Mouse (Mus musculus) spleen, adult 2 months (tissue): ENCODE results near the gene Tstd1. TPM values are rescaled to one million over a fixed set of nuclear protein-coding genes. Genes with fewer than 3 reads are reported as not detected.
A peak's percentile ranks its signal among the peaks of the same experiment; 100 is the strongest.

Source experiments
- DNase-seq, 2 experiments: peaks; one replicate each; pipeline versions ENCODE4 v3.0.0 to v3.0.0-alpha.2; 2012 to 2021; ENCODE audit warnings: low spot score in 2 of 2, low read depth in 1 of 2
- H3K27ac ChIP-seq: fragments of 200-500 bp; 2 replicates; pipeline ENCODE4 v1.5.1; 2012; ENCODE audit warnings: low read length, inconsistent platforms; ENCODE audit not compliant: insufficient read depth
- H3K27me3 ChIP-seq: fragments of 200-500 bp; 2 replicates; pipeline ENCODE4 v1.6.1; 2012; ENCODE audit warnings: mild to moderate bottlenecking, moderate library complexity, low read length, inconsistent platforms; ENCODE audit not compliant: control insufficient read depth, insufficient read depth
- H3K36me3 ChIP-seq: fragments of 200-500 bp; 2 replicates; pipeline ENCODE4 v1.6.1; 2012; ENCODE audit warnings: mild to moderate bottlenecking, low read length, inconsistent platforms; ENCODE audit not compliant: control insufficient read depth, insufficient read depth
- H3K4me1 ChIP-seq: fragments of 200-500 bp; 2 replicates; pipeline ENCODE4 v1.6.1; 2011; ENCODE audit warnings: inconsistent platforms; ENCODE audit not compliant: control insufficient read depth, insufficient read depth, insufficient read length
- H3K4me3 ChIP-seq: fragments of 200-500 bp; 2 replicates; pipeline ENCODE4 v1.5.1; 2011; ENCODE audit warnings: mild to moderate bottlenecking, inconsistent platforms; ENCODE audit not compliant: insufficient read depth, insufficient read length; ENCODE audit errors: extremely low read depth
- CTCF ChIP-seq: fragments of 200-500 bp; IDR thresholded peaks from 2 replicates; pipeline ENCODE4 v1.5.1; 2011; ENCODE audit warnings: mild to moderate bottlenecking, inconsistent platforms; ENCODE audit not compliant: insufficient read depth, insufficient read length, insufficient replicate concordance; ENCODE audit errors: extremely low read depth
- POLR2A ChIP-seq: fragments of 200-500 bp; IDR thresholded peaks from 2 replicates; pipeline ENCODE4 v1.6.1; 2011; ENCODE audit warnings: low read depth, low read length, inconsistent platforms
- WGBS: fragments of 180-500 bp; shearing (Covaris S2); methylation state at CpG from one replicate; pipeline ENCODE4 v1.1.7; 2018; 5-methylcytosine and 5-hydroxymethylcytosine counted together
- polyA plus RNA-seq: library from polyadenylated mRNA; depleted of rRNA; stranded (reverse); fragments of >200 nt; gene quantifications from 2 replicates; pipeline ENCODE4 v1.2.3, GENCODE M21; 2012; rRNA removed

The Tstd1 gene
- polyA plus RNA-seq, 1 experiment: 3.1 TPM

DNA sequence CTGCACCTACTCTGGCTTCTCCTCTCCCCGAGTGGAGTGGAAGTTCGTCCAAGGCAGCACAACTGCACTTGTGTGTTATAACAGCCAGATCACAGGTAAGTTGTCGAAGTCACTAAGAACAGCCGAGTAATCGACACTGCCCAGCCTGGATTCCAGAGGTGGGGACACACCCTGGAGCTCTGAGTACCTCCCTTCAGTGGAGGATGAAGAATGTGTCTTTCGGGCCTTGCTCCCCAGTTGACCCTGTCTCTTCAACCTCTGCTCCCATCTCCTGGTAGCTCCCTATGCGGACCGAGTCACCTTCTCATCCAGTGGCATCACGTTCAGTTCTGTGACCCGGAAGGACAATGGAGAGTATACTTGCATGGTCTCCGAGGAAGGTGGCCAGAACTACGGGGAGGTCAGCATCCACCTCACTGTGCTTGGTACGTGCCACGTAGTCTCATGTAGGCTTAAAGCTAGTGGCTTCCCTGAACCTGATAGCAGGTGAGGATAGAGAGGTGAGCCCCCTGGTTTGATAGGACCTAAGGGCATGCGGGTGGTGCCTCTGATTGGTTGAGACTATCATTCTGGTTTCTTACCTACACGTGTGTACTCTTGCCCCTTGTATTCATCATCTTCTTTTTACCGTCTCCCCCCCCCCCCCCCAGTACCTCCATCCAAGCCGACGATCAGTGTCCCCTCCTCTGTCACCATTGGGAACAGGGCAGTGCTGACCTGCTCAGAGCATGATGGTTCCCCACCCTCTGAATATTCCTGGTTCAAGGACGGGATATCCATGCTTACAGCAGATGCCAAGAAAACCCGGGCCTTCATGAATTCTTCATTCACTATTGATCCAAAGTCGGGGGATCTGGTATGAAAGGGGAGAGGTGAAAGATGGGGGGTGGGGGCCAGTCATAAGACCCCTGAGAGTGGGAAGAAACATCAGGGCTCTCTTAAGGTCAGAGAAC lies 42.2 kb downstream of the Tstd1 start:
- H3K4me1 ChIP-seq: no peaks in the 10 kb centered on the region; the same call in 1 of the 2 replicates
- no peak for DNase-seq
- H3K27me3 ChIP-seq: no peaks in the 10 kb centered on the region
- H3K4me3 ChIP-seq: no peak overlapping the region
- no peak overlapping the region for H3K27ac ChIP-seq
- TF ChIP-seq CTCF (no peak), POLR2A (no peak)
- WGBS: 91% methylated on average over 22 of the region's 22 CpGs
- H3K36me3 ChIP-seq: no peaks in the 10 kb centered on the region

DNA sequence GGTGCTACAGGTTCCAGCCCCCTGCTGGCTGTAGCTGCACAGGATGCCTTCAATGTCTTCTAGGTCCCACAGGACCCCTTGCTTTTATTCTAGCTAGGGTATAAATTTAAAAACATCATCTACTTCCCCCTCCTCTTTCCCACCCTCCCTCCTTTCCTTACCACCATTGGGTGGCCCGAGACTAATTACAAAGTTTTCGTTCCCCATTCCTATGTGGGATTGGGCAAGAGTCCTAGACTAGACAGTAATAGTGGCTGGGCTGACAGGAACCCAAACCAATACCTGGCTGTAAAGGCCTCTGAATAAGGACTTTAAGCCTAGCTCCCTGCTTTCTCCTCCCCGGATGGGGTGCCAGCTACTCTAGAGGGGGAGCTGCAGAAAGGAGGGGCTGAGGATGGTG lies 44.5 kb downstream of the Tstd1 start:
- TF ChIP-seq POLR2A (no peak), CTCF (no peak)
- no peak for DNase-seq
- H3K36me3 ChIP-seq: no peaks in the 10 kb centered on the region

DNA sequence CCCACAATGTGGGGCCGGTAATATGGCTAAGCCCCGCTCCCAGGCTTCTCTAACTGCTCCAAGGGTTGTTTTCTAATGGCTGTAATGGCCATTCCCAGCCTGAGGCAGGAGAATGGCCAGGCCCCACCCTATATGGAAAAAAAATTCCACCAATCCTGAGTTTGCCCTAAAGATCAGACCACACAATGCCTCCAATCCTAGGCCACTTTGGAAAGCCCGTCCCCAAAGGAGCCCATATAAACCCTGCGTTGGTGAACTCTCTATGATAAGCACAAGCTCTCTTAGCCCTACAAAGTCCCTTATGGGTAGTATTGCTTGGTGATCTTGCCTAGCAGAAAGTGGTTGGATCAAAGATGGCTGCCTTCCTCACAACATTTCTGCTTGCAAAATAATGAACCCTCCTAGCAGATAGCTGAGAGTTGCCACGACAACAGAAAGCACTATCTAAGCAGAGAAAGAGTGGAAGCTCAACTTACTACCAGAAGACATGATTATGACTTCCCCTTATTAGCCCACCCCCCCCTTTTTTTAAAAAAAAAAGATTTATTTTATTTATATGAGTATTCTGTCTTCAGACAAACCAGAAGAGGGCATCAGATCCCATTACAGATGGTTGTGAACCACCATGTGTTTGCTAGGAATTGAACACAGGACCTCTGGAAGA lies 47.2 kb downstream of the Tstd1 start:
- no peak overlapping the region for H3K4me3 ChIP-seq
- H3K36me3 ChIP-seq: no peaks in the 10 kb centered on the region
- no peak for TF ChIP-seq POLR2A
- no peak for TF ChIP-seq CTCF
- no peaks in the 10 kb centered on the region; the same call in 1 of the 2 replicates for H3K4me1 ChIP-seq
- DNase-seq: no peak
- WGBS: 86% methylated on average over 5 of the region's 5 CpGs
- H3K27ac ChIP-seq: peak overlapping the region; percentile 34; the same call in 1 of the 2 replicates
- H3K27me3 ChIP-seq: no peaks in the 10 kb centered on the region

More for the DNA sequence above, 44.5 kb downstream of the Tstd1 start:
- 85% methylated on average over 3 of the region's 3 CpGs for WGBS
- H3K27ac ChIP-seq: no peak overlapping the region
- H3K4me1 ChIP-seq: no peaks in the 10 kb centered on the region; the same call in 1 of the 2 replicates
- no peaks in the 10 kb centered on the region for H3K27me3 ChIP-seq
- no peak overlapping the region for H3K4me3 ChIP-seq

DNA sequence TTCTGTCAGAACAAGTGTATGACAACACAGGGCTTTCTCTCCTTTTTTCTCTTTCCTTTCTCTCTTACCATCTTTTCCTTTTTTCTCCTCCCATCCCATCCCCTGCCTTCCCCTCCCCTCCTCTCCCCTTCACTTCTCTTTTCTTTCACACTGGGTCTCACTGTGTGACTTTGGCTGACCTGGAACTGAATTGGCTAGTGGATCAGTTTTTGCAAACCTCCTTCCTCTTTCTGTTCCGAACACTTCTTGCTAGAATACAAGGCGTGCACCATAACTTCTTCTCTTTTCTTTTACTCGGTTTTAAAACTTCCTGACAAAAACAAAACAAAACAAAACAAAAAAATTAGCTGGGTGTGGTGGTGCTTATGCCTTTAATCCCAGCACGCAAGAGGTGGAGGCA lies 47.9 kb downstream of the Tstd1 start:
- TF ChIP-seq CTCF (no peak), POLR2A (no peak)
- Histone ChIP-seq H3K27me3 (no peaks in the 10 kb centered on the region), H3K4me3 (peak overlapping the region; percentile 31; the same call in 1 of the 2 replicates), H3K27ac (peak overlapping the region; percentile 52), H3K36me3 (no peaks in the 10 kb centered on the region), H3K4me1 (no peaks in the 10 kb centered on the region; the same call in 1 of the 2 replicates)
- DNase-seq: no peak
- WGBS: 9% methylated on average over 4 of the region's 4 CpGs

DNA sequence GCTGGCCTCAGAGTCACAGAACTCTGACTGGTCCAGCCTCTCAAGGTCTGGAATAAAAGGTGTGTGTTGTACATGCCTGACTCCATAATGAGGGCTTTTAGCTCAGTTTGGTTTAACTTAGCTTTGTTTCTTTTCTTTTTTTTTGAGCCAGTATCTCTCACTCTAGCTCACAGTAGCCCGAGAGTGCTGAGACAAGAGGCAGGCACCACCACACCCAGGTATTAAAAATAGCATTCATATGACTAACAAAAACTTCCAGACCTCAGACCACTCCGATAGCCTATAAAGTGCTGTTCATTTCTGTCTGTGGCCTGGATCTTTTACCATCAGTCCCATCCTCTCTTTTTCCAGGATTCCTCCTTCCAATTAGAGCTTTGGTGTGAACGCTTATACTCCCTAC lies 51.0 kb downstream of the Tstd1 start:
- Histone ChIP-seq H3K27ac (no peak overlapping the region), H3K4me1 (no peaks in the 10 kb centered on the region; the same call in 1 of the 2 replicates), H3K36me3 (no peaks in the 10 kb centered on the region), H3K4me3 (no peak overlapping the region), H3K27me3 (no peaks in the 10 kb centered on the region)
- DNase-seq: no peak
- no peak for TF ChIP-seq CTCF
- TF ChIP-seq POLR2A: no peak
- WGBS: 73% methylated on average over 3 of the region's 3 CpGs

Other genes starting within 250 kb of the Tstd1 start
- 3.8 and 4.4 TPM in 2 replicates for gene Pcp4l1, start 222.6 kb upstream of the Tstd1 start, polyA plus RNA-seq
- gene Nr1i3, start 204.9 kb upstream of the Tstd1 start, polyA plus RNA-seq: not detected in 2 replicates
- 17.5 and 20.3 TPM in 2 replicates for gene Tomm40l, start 196.4 kb upstream of the Tstd1 start, polyA plus RNA-seq
- 1.2 and 1.8 TPM in 2 replicates for gene Apoa2, start 193.8 kb upstream of the Tstd1 start, polyA plus RNA-seq
- 237 and 307 TPM in 2 replicates for gene Fcer1g, start 184.5 kb upstream of the Tstd1 start, polyA plus RNA-seq
- 0.63 and 0.64 TPM in 2 replicates for gene Adamts4, start 168.5 kb upstream of the Tstd1 start, polyA plus RNA-seq
- gene Ndufs2, start 167.5 kb upstream of the Tstd1 start, polyA plus RNA-seq: 52.4 and 59.6 TPM in 2 replicates
- 59.5 and 67.8 TPM in 2 replicates for gene B4galt3, start 148.5 kb upstream of the Tstd1 start, polyA plus RNA-seq
- gene Ppox, start 137.7 kb upstream of the Tstd1 start, polyA plus RNA-seq: 64.6 and 66.0 TPM in 2 replicates
- gene Usp21, start 130.9 kb upstream of the Tstd1 start, polyA plus RNA-seq: 40.9 and 46.4 TPM in 2 replicates
- gene Ufc1, start 123.8 kb upstream of the Tstd1 start, polyA plus RNA-seq: 9.8 and 11.1 TPM in 2 replicates
- 25.7 and 29.3 TPM in 2 replicates for gene Dedd, start 89.7 kb upstream of the Tstd1 start, polyA plus RNA-seq
- 22.6 and 25.9 TPM in 2 replicates for gene Nit1, start 73.2 kb upstream of the Tstd1 start, polyA plus RNA-seq
- gene Pfdn2, start 73.2 kb upstream of the Tstd1 start, polyA plus RNA-seq: 8.5 TPM in 2 replicates
- gene Klhdc9, start 58.1 kb upstream of the Tstd1 start, polyA plus RNA-seq: 0.20 and 0.62 TPM in 2 replicates
- gene Nectin4, start 48.8 kb upstream of the Tstd1 start, polyA plus RNA-seq: 1.4 and 2.0 TPM in 2 replicates
- gene Arhgap30, start 29.9 kb upstream of the Tstd1 start, polyA plus RNA-seq: 79.5 and 88.3 TPM in 2 replicates
- gene Usf1, start 7.6 kb upstream of the Tstd1 start, polyA plus RNA-seq: 130 and 132 TPM in 2 replicates
- gene F11r, start 18.7 kb downstream of the Tstd1 start, polyA plus RNA-seq: 8.8 and 9.6 TPM in 2 replicates
- 5.1 and 6.7 TPM in 2 replicates for gene Alyref2, start 84.6 kb downstream of the Tstd1 start, polyA plus RNA-seq
- 1.3 TPM in 1 of 2 replicates, not detected in the other for gene Itln1, start 116.4 kb downstream of the Tstd1 start, polyA plus RNA-seq
- 5.7 and 6.8 TPM in 2 replicates for gene Cd244a, start 140.3 kb downstream of the Tstd1 start, polyA plus RNA-seq
- gene Ly9, start 188.5 kb downstream of the Tstd1 start, polyA plus RNA-seq: 23.8 and 27.7 TPM in 2 replicates
- gene Slamf7, start 234.2 kb downstream of the Tstd1 start, polyA plus RNA-seq: 9.6 and 12.3 TPM in 2 replicates